Mouse (Mus musculus): ENCODE results near the gene Hikeshi.

Hikeshi gene

DNA sequence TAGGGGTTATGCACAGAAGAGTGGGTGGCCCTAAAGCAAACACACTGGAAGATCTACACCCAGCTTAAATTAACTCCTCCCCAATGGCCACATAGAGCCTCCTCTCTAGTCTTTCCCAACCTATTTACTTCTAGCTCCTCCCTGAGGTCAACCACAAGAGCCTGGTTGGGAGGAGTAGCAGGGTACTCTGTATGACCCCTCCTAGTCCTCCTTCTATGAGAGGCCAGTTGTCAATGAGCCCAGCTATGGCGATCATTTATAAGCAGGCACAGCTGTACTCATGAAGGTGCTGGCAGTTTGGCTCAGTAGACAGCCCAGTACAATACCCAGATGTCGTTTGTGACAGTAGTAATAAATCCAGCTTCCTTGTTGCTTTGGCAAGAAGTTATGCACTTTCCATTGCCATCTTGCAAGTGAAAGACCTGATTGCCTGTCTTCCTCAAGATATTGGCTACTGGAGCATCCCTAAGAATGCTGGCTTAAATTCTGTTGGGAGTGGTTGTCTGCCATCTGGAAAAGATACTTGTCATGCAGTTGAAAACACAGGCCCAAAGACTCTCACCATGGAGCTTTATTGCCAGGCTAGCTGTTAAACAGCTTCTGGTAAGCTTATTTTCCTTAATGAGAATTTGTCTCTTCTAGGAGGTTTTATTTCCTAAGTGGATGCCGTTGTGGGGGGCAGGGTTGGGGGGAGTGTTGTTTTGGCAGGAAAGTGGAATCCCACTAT is 27.4 kb downstream of the Hikeshi start:
- DNase-seq (ENCODE audit: extremely low read depth, low read depth) = no peak

DNA sequence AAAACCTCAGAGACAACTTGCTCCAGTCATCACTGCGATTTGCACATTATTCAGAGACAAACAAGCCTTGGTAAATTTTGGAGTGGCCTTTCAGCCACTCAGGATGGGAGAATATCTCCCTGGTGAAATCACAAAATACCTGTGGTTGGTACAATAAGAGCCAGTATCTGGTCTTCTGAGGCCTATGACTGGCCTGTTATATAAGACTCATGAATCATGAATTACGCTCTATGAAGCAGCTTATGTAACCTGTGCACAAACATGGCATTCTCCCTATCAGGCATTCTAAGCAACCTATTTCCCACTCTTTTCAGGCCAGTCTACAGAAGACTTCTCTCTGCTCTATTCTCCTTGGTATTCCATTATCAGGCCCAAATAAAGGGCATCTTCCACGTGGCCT is 28.6 kb downstream of the Hikeshi start:
- DNase-seq (ENCODE audit: extremely low read depth, low read depth) = no peak

DNA sequence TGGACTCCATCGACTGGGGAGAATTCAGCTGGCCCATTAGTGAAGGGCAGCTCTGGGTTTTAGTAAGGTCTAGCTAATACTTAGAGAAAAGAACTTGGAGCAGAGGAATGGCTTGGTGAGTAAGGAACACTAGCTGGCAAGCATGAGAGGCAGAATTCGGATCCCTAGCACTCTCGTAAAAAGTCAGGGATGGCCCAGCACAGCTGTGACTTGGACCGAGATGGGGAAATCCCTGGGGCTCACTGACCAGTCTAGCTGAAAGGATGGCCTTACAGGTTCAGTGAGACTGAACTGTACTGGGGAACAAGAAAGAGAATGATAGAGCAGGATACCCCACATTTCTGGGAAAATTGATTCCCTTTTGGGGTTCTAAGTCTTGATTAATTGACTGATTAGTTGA is 31.3 kb downstream of the Hikeshi start:
- no peak for DNase-seq (ENCODE audit: extremely low read depth, low read depth)

DNA sequence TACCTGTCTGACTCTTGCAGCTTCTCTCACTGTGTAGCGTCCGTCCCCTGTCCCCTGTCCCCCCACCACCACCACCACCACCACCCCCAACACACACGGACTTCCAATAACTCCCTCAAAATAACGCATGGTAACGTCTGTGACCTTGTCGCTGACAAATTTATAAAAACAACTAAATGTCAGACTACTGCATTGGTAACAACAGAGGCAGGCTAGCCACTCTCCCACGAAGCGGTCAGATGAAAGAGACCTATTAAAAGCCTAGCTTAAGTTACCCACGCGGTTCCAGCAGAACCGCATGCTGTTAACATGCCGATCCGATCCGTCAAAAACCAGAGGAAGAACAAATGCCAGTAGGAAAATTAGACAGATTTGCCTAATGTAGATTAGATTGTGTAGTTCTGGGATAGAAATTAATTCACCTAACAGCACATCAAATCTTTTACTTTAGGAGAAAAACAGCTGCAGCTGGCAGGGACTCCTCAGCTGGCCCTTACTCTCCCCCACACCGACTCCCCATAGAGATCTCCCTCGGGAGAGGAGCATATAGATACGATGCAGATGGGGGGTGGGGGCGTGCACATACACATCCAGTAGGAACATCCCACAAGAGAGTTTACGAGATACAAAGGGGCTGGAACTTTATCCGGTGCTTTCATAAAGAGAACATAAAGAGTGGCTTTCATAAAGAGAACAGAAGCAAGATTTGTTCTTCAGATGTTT is 31.9 kb downstream of the Hikeshi start:
- DNase-seq (ENCODE audit: extremely low read depth, low read depth) = no peak

DNA sequence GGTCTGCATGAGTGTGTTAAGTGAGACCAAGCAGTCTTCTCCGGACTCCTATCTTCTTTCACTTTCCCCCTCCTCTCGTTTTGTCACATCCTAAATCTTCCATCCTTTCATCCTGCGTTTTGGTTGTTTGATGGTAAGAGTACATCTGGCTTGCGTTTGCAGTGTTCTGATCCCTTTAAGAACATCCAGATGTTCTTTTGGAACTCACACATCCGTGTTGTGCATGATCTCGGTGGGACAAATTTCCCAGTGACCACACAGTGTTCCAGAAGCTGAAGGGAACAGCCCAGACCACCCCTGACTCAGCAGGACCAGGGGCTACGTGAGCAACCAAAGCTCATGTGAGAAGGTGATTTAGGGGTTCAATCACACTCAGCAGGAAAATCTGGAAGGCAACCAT is 32.6 kb downstream of the Hikeshi start:
- no peak for DNase-seq (ENCODE audit: extremely low read depth, low read depth)

DNA sequence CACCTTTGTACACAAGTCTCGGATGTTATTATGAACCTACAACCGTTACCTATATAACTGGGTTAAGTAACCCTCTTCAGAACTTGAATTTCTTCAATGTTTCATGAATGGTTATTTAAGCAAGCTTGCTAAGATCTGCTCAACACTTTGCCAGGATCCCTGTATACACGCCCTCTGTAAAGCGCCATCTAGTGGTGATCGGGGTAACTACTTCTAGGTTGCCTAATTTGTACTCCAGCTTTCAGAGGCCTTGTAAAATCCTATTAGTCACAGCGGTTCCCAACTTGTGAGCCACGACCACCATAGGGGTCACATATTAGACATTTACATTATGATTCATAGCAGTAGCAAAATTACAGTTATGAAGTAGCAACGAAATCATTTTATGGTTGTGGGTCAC is 33.1 kb downstream of the Hikeshi start:
- peak; percentile 59 for DNase-seq (ENCODE audit: extremely low read depth, low read depth)

DNA sequence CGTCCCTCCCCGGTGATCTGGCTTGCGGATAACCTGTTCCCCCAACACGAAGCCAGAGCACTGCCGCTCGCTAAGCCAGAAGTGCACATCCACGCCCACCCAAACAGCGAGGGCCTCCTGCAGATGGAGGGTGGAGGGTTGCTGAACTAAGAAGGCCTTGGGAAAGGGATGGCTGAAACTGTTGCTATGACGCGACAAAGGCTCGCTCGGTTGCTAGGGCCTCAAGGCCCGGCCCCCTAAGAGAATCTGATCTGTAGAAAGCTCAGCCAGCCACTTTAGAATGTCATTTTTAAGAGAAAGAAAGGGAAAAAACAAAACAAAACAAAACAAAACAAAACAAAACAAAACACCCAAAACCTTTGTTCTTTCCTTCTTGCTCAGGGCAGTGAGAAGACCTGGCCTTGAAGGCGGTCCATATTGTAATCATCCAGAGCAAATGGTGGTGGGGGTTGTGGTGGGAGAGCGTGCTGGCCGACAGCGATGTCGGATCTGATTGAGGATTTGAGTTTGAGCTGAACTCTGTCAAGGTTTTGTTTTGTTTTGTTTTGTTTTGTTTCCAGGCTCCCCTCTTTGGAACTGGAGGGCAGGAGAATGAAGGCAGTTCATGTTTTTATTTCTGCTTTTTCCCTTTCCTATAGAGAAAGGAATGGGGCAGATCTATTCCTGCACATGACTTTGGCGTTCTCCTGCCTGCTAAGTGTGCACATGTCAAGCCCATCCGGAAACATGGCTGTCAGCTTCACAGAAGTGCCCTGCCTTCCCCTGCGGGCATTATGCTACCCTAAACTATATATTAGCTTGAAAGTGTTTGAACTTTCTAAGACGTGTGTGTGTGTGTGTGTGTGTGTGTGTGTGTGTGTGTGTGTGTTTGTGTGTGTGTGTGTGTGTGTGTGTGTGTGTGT is 37.3 kb downstream of the Hikeshi start, which contains the start of gene Ccdc81:
Gene Ccdc81 (minus strand): TSS at position 188 of the 902 bp plus-strand sequence.
- no peak for DNase-seq (ENCODE audit: extremely low read depth, low read depth)

DNA sequence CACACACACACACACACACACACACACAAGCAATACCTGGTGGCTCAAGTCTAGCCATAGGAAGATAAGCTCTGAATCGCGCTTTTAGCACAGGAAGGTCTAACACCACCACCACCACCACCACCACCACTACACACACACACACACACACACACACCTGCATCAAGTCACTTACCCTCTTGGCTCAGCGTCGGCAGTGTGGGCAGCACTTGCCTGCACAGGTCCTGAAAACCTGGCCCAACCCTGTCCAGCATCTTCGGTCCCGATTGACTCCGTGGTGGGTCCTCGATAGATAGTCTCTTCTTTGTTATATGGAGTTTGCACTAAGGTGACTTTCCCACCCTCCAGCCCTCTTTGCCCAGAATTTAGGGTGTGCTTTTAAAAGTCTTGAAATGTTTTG is 38.0 kb downstream of the Hikeshi start:
- DNase-seq (ENCODE audit: extremely low read depth, low read depth) = no peak

DNA sequence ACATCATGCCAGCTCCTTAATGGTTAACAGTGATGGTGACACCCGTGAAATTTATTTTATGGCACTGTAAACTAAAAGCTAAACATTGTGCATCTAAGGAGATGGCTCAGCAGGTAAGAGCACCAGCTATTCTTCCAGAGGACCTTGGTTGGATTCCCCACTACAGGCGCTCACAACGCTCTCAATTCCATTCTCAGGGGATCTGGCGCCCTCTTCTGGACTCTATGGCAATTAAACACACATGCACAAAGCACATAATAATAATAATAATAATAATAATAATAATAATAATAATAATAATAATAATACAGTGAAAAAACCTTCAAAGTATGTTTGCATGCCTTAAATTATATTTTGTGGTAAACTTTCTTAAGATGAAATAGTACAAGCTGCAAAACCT is 49.1 kb downstream of the Hikeshi start:
- DNase-seq (ENCODE audit: extremely low read depth, low read depth) = peak; percentile 6

DNA sequence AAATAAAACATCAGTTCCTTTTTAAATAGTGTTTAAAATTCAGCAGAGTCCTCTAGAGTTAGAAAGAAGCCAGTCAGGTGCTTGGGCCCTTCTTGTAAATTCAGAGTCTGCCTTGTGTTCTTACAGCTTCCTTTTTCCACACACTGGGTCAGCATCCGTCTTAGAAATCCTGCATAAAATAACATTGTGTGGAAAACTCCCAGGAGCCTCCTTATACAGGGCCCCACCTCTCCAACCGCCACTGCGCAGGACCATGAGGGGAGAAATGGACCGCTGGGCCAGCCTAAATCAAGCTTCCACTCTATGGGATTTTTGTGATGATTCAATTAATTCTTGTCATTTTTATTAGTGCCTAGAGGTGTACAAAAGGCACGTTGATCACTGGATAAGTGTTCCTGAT is 49.6 kb downstream of the Hikeshi start:
- DNase-seq (ENCODE audit: extremely low read depth, low read depth) = no peak

DNA sequence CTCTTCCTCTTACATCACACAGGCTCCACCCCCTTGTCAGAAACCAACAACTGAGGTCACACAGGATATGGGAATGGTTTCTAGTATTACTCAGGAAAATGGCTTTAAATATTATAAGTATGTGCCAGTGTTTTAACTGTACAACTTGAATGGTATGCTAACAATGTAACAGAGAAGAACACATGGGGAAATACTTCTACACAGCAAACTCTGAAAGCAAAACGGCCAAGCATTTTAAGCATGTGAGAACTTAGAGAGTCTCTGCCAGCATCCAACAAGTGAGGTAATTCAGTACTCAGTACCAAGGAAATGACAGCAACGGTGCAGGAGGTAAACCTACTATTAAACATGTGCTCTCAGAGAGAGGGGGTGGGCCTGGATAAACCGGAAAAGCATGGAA is 56.5 kb downstream of the Hikeshi start:
- no peak for DNase-seq (ENCODE audit: extremely low read depth, low read depth)

DNA sequence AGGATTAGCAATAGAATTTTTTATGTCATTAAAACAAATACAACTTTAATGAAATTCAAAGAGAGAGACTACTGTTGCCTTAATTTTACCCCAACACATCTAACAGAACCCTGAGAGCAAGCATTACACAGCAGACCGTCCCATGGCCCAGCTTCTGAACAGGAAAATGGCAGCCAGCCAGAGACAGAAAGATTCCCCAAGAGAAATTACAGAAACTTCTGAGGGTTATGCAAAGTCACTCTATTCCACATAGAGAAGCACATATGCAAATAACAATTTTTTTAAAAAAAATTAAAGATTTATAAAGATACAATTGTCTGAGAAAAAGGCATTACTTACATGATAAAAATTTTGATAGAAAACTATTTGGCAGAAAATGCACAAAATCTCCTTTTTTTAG is 61.3 kb downstream of the Hikeshi start:
- DNase-seq (ENCODE audit: extremely low read depth, low read depth) = no peak
